Mouse (Mus musculus) lung, embryonic 14.5 days (tissue): ENCODE measurements at regions not wholly inside any gene's neighbourhood (a gene's known extent, or its start where the extent isn't known, plus 50 kb on each side); places are given as distances from the start of the nearest gene placed in this dataset.
"Not testable (repeated sequence)": the region's sequence is repeated elsewhere in the genome, so short reads cannot be mapped to it uniquely, and the experiment has no call there.

Experiments used
- ATAC-seq: fragments of 200-750 bp; cut with Nextera tagmentation; 2 replicates; pipeline ENCODE4 v1.8.0; 2017; ENCODE audit warnings: mild to moderate bottlenecking, moderate TSS enrichment, moderate library complexity; ENCODE audit not compliant: insufficient read depth
- DNase-seq: peaks from one replicate; pipeline ENCODE4 v3.0.0-alpha.2; 2015
- H3K27ac ChIP-seq: fragments of 300-500 bp; sonication (generic); 2 replicates; pipeline ENCODE4 v1.5.1; 2014; ENCODE audit warnings: low read depth, mild to moderate bottlenecking, moderate library complexity
- H3K27me3 ChIP-seq: fragments of 300-500 bp; sonication (generic); 2 replicates; pipeline ENCODE4 v1.6.1; 2014; ENCODE audit warnings: low read length, control low read depth; ENCODE audit not compliant: insufficient read depth
- H3K36me3 ChIP-seq: fragments of 300-500 bp; sonication (generic); 2 replicates; pipeline ENCODE4 v1.6.1; 2014; ENCODE audit warnings: control low read depth; ENCODE audit not compliant: insufficient read depth
- H3K4me1 ChIP-seq: fragments of 300-500 bp; sonication (generic); 2 replicates; pipeline ENCODE4 v1.6.1; 2014; ENCODE audit warnings: antibody characterized with exemption, control low read depth; ENCODE audit not compliant: insufficient read depth
- H3K4me2 ChIP-seq: fragments of 300-500 bp; sonication (generic); 2 replicates; pipeline ENCODE4 v1.6.1; 2014; ENCODE audit warnings: mild to moderate bottlenecking
- H3K4me3 ChIP-seq: fragments of 300-500 bp; sonication (generic); 2 replicates; pipeline ENCODE4 v1.5.1; 2014; ENCODE audit warnings: low read depth, low read length
- H3K9ac ChIP-seq: fragments of 300-500 bp; sonication (generic); 2 replicates; pipeline ENCODE4 v1.6.1; 2014
- H3K9me3 ChIP-seq: fragments of 300-500 bp; sonication (generic); 2 replicates; pipeline ENCODE4 v1.6.1; 2016; ENCODE audit warnings: low read depth, low read length, control low read depth
- CTCF ChIP-seq: IDR thresholded peaks from 2 replicates; pipeline ENCODE4 v1.5.1; 2016; ENCODE audit warnings: antibody characterized with exemption, low read depth
- WGBS: fragments of 180-500 bp; shearing (Covaris S2); extraction: QIAGEN DNeasy Blood & Tissue Kit; methylation state at CpG from one replicate; pipeline ENCODE4 v1.1.7; 2014; 5-methylcytosine and 5-hydroxymethylcytosine counted together

- no peaks in the 10 kb centered on the region for H3K4me1 ChIP-seq
- H3K4me2 ChIP-seq, result no peak overlapping the region
- no peak overlapping the region for H3K27ac ChIP-seq
- no peak for DNase-seq
- no peaks in the 10 kb centered on the region for H3K9me3 ChIP-seq
- no peak for TF ChIP-seq CTCF
- no peak for ATAC-seq
- H3K9ac ChIP-seq, result no peak overlapping the region
- H3K27me3 ChIP-seq, result no peaks in the 10 kb centered on the region
- no peak overlapping the region for H3K4me3 ChIP-seq
- no peaks in the 10 kb centered on the region for H3K36me3 ChIP-seq
Measured at GRCm38 (mm10) chr1:145139267-145139651, 364.0 kb upstream of the Rgs18 start.

- WGBS, result 27% methylated on average over 2 of the region's 2 CpGs
- Histone ChIP-seq H3K27ac (no peak overlapping the region), H3K9ac (no peak overlapping the region), H3K9me3 (no peaks in the 10 kb centered on the region), H3K4me1 (no peaks in the 10 kb centered on the region), H3K27me3 (no peaks in the 10 kb centered on the region), H3K36me3 (no peaks in the 10 kb centered on the region), H3K4me3 (no peak overlapping the region), H3K4me2 (no peak overlapping the region)
- peak; percentile 90 for DNase-seq
- ATAC-seq, result peak; percentile 89
- no peak for TF ChIP-seq CTCF
Measured at GRCm38 (mm10) chr1:145138452-145139266, 363.4 kb upstream of the Rgs18 start.

- H3K4me3 ChIP-seq, result no peak overlapping the region
- H3K4me1 ChIP-seq, result no peaks in the 10 kb centered on the region
- no peak overlapping the region for H3K4me2 ChIP-seq
- no peak for TF ChIP-seq CTCF
- no peak for ATAC-seq
- H3K9me3 ChIP-seq, result no peaks in the 10 kb centered on the region
- 88% methylated on average over 1 of the region's 1 CpGs for WGBS
- no peak overlapping the region for H3K27ac ChIP-seq
- DNase-seq, result no peak
- no peaks in the 10 kb centered on the region for H3K27me3 ChIP-seq
- no peak overlapping the region for H3K9ac ChIP-seq
- H3K36me3 ChIP-seq, result no peaks in the 10 kb centered on the region
Measured at GRCm38 (mm10) chr1:145131020-145131419, 355.8 kb upstream of the Rgs18 start.

GRCm38 (mm10) chr1:145113171-145113570 lies 337.9 kb upstream of the Rgs18 start:
- H3K4me1 ChIP-seq, result no peaks in the 10 kb centered on the region
- H3K4me2 ChIP-seq, result no peak overlapping the region
- WGBS, result 68% methylated on average over 1 of the region's 1 CpGs
- no peaks in the 10 kb centered on the region for H3K36me3 ChIP-seq
- H3K9me3 ChIP-seq, result no peaks in the 10 kb centered on the region
- ATAC-seq (no peak), DNase-seq (no peak)
- no peak for TF ChIP-seq CTCF
- no peak overlapping the region for H3K27ac ChIP-seq
- H3K4me3 ChIP-seq, result no peak overlapping the region
- H3K9ac ChIP-seq, result no peak overlapping the region
- no peaks in the 10 kb centered on the region for H3K27me3 ChIP-seq

- not testable (repeated sequence) for H3K9me3 ChIP-seq, DNase-seq, H3K4me3 ChIP-seq, H3K27ac ChIP-seq, H3K9ac ChIP-seq, H3K4me1 ChIP-seq, ATAC-seq, H3K4me2 ChIP-seq, H3K36me3 ChIP-seq, H3K27me3 ChIP-seq
- WGBS, result 79% methylated on average over 4 of the region's 4 CpGs
Measured at GRCm38 (mm10) chr1:145106771-145107170, 331.5 kb upstream of the Rgs18 start.

GRCm38 (mm10) chr1:145065255-145065854 lies 290.1 kb upstream of the Rgs18 start:
- ATAC-seq, result no peak
- 81% methylated on average over 1 of the region's 1 CpGs for WGBS

GRCm38 (mm10) chr1:145064384-145064783 lies 289.1 kb upstream of the Rgs18 start:
- no peak for ATAC-seq
- no peak overlapping the region for H3K4me2 ChIP-seq
- H3K9me3 ChIP-seq, result no peaks in the 10 kb centered on the region
- no peak overlapping the region for H3K27ac ChIP-seq
- DNase-seq, result no peak
- H3K36me3 ChIP-seq, result no peaks in the 10 kb centered on the region
- H3K4me1 ChIP-seq, result no peaks in the 10 kb centered on the region
- 76% methylated on average over 3 of the region's 3 CpGs for WGBS
- no peaks in the 10 kb centered on the region for H3K27me3 ChIP-seq
- H3K4me3 ChIP-seq, result no peak overlapping the region
- H3K9ac ChIP-seq, result no peak overlapping the region
- no peak for TF ChIP-seq CTCF

More at GRCm38 (mm10) chr1:145065255-145065854, 290.1 kb upstream of the Rgs18 start:
- Histone ChIP-seq H3K36me3 (no peaks in the 10 kb centered on the region), H3K9me3 (no peaks in the 10 kb centered on the region), H3K4me1 (no peaks in the 10 kb centered on the region), H3K27me3 (no peaks in the 10 kb centered on the region), H3K27ac (no peak overlapping the region), H3K4me2 (no peak overlapping the region), H3K4me3 (no peak overlapping the region), H3K9ac (no peak overlapping the region)
- no peak for TF ChIP-seq CTCF
- no peak for DNase-seq
